Mouse (Mus musculus) erythroblast, embryonic 14.5 days (primary cell): ENCODE measurements around the gene Gnat1.

Source experiments
- GATA1 ChIP-seq: IDR thresholded peaks from 2 replicates; pipeline ENCODE4 v1.6.1; 2012; ENCODE audit warnings: low read length, inconsistent platforms, mixed read lengths
- TAL1 ChIP-seq: IDR thresholded peaks from 3 replicates; pipeline ENCODE4 v1.6.1; 2012; ENCODE audit warnings: low read length, inconsistent platforms, mixed read lengths

GRCm38 (mm10) chr9:107634406-107635278 is 44.9 kb downstream of the Gnat1 start:
- TF ChIP-seq TAL1, result no peak
- no peak for TF ChIP-seq GATA1
